Mouse (Mus musculus) heart, postnatal 0 days (tissue): ENCODE data around the gene Atp6v0d1.

ENCODE experiments used
- CTCF ChIP-seq: IDR thresholded peaks from 2 replicates; pipeline ENCODE4 v1.5.1; 2016; ENCODE audit warnings: antibody characterized with exemption, control low read depth, low read depth
- EP300 ChIP-seq: IDR thresholded peaks from 2 replicates; pipeline ENCODE4 v1.6.1; 2016; ENCODE audit warnings: antibody characterized with exemption, low read depth

- TF ChIP-seq CTCF (no peak), EP300 (no peak)
Measured at GRCm38 (mm10) chr8:105598777-105599176, 32.9 kb upstream of the Atp6v0d1 start.
